Mouse (Mus musculus): ENCODE results near the gene Nppa. TPM values are rescaled to one million over a fixed set of nuclear protein-coding genes. Genes with fewer than 3 reads are reported as not detected.

The Nppa gene
- polyA plus RNA-seq (2016; fragmentation: Nextera tagmentation; extraction: Ambion mirVana) = 2,404 and 4,482 TPM in 2 replicates

DNA sequence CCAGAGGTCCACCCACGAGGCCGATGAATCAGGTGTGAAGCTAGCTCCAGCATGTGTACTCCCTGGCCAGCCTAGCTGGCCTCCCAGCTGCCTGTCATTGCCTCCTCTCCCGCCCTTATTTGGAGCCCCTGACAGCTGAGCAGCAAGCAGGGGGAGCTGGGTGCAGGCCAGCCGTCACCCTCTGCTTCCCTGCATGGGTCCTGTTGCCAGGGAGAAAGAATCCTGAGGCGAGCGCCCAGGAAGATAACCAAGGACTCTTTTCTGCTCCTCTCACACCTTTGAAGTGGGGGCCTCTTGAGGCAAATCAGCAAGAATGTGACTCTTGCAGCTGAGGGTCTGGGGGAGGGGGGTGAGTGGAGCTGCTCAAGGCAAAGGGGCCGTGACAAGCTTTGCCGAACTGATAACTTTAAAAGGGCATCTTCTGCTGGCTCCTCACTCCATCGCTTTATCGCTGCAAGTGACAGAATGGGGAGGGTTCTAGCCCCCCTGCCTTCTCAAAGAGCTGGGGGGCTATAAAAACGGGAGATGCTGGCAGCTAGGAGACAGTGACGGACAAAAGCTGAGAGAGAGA, at the start of gene Nppa:
Nppa (plus strand) TSS at position 521 of the 571 bp plus-strand sequence.
- Histone ChIP-seq H3K27me3 (ENCODE audit: insufficient read depth, poor library complexity, severe bottlenecking) (peaks cover 4% of the 10 kb centered on the region; the same call in 1 of the 2 replicates), H3K27ac (peak within 1 kb of the TSS; percentile 82), H3K4me3 (peak within 1 kb of the TSS; percentile 46), H3K9me3 (no peaks in the 10 kb centered on the region), H3K36me3 (peaks cover 9% of the 10 kb centered on the region), H3K4me1 (peaks cover 23% of the 10 kb centered on the region)
- DNase-seq (ENCODE audit: low spot score) = peak; percentile 89
- WGBS = 22% methylated on average over 12 of the region's 12 CpGs

DNA sequence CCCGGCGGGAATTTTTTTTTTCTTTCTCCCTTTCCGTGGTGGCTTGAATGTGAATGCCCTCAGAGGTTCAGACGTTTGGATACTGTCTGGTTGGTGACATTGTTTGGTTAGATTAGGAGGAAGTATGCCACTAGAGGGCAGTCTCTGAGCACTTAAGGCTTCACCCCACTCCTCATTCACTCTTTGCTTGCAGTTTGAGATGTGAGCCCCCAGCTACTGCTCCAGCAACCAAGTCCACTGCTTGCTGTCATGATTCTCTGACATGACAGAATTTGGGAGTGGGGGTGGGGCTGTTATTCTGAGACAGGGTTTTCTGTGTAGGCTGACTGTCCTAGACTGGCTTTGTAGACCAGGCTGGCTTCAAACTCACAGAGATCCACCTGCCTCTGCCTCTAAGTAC, 46.9 kb upstream of the Nppa start:
- Histone ChIP-seq H3K27me3 (ENCODE audit: insufficient read depth, poor library complexity, severe bottlenecking) (no peaks in the 10 kb centered on the region), H3K36me3 (peaks cover 3% of the 10 kb centered on the region; the same call in 1 of the 2 replicates), H3K27ac (no peak overlapping the region), H3K4me3 (no peak overlapping the region), H3K9me3 (no peaks in the 10 kb centered on the region), H3K4me1 (no peaks in the 10 kb centered on the region)
- DNase-seq (ENCODE audit: low spot score) = no peak
- WGBS = 11% methylated on average over 4 of the region's 4 CpGs

DNA sequence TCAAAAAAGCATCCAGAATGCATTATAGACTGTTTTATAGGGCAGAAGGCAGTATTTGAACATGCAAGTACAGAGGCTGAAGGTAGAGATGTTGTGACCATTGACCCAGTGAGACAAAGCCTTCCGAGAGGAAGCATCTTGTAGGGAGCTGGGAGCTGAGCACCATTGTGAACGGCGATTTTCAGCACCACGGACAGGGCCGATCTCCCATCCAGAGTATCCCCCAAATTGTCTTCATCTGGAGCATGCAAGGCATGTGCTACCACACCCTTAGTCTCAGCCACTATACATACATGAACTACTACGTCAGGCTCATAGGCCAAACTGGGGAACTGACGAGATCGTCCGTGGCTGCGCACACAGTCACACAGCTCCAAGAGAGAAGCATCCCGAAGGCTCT, 43.4 kb upstream of the Nppa start:
- H3K4me1 ChIP-seq = peaks cover 13% of the 10 kb centered on the region
- no peak for DNase-seq (ENCODE audit: low spot score)
- H3K36me3 ChIP-seq = no peaks in the 10 kb centered on the region
- no peak overlapping the region for H3K27ac ChIP-seq
- no peaks in the 10 kb centered on the region for H3K27me3 ChIP-seq (ENCODE audit: insufficient read depth, poor library complexity, severe bottlenecking)
- no peak overlapping the region for H3K4me3 ChIP-seq
- no peaks in the 10 kb centered on the region for H3K9me3 ChIP-seq
- WGBS = 36% methylated on average over 11 of the region's 11 CpGs

DNA sequence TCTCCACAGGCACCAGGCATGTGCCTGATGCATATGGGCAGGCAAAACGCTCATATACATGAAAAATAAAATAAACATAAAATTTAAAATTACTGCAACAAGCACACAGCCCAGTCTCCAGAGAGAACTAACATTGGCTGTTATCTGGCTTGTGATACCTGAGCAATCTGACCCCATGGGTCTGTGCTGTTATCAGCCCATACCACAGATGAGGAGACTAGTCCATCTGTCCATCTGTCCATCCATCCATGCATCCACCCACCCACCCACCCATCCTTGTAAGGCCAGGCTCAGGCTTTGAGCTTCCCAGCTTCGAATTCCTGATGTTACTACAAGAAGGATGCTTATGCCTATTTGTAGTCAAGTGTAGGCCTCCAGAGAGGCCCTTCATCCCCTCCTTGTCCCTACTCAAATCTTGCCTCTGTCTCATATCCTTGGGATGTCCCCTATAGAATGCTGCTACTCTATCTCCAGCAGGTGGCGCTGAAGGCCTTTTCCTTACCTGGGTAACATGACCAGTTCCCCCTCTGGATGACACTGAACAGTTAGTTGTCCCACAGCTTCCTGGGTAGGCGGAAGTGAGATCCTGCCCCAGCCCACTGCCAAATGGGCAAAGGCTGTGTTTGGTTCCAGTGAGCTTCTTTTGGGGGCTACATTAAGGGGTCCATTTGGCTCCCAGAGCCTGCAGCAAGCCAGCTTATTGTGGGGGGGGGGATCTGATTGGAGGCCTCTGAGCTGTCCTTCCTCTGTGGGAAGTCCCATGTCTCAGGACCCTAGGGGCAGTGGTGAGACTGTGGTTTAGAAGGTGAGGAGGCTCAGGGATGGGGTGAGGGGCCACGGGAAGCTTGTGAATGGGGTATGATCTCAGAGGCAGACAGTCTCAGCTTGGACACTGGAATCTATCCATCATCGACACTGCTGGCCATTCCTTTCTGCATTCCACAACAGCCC, 40.4 kb upstream of the Nppa start:
- Histone ChIP-seq H3K36me3 (no peaks in the 10 kb centered on the region), H3K9me3 (no peaks in the 10 kb centered on the region), H3K4me3 (no peak overlapping the region), H3K4me1 (peaks cover 29% of the 10 kb centered on the region), H3K27me3 (ENCODE audit: insufficient read depth, poor library complexity, severe bottlenecking) (0 out of 2 replicates have a peak, but pooled peaks cover 4% of the 10 kb centered on the region), H3K27ac (no peak overlapping the region; the same call in 1 of the 2 replicates)
- peak; percentile 91 for DNase-seq (ENCODE audit: low spot score)
- 23% methylated on average over 6 of the region's 6 CpGs for WGBS

DNA sequence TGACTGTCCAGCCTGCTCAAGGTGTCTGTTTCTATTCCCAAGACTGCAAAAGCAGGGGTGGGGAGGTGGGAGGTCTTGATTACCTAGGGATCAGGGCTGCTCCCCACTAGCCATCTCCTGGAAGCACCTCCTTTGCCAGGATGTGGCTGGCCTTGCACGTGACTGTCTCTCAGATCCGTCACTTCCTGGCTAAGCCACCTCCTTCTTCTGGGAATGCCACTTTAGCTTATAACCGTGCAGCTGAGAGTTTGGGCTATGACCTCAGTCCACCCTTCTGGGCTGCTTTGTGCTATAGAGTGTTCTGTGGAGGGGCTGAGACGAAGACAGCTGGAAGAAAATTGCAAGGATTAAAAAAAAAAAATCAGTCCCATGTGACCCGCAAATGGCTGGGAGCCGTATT, 37.7 kb upstream of the Nppa start:
- H3K9me3 ChIP-seq = no peaks in the 10 kb centered on the region
- H3K27ac ChIP-seq = peak overlapping the region; percentile 79
- DNase-seq (ENCODE audit: low spot score) = peak; percentile 85
- 0 out of 2 replicates have a peak, but pooled peaks cover 11% of the 10 kb centered on the region for H3K27me3 ChIP-seq (ENCODE audit: insufficient read depth, poor library complexity, severe bottlenecking)
- H3K4me3 ChIP-seq = no peak overlapping the region
- peaks cover 48% of the 10 kb centered on the region for H3K4me1 ChIP-seq
- WGBS = 57% methylated on average over 6 of the region's 6 CpGs
- no peaks in the 10 kb centered on the region for H3K36me3 ChIP-seq

DNA sequence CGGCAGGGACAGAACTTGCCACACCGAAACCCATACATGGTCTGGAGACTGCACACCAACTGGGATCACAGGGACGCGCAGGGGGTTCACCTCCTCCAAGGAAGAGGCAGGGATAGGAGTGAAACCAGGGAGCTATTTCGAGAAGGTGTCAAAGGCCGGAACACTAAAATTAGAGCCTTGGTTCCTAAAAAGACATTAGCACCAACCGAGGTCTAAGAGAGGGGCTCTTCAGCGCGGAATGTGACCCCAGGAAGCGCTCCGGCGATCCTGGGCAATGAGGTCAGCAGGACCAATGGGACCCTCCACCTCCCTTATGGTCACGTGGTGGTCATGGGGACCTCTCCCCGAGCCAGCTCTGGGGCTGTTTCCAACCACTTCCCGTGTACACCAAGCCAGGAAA, 36.9 kb upstream of the Nppa start:
- Histone ChIP-seq H3K27me3 (ENCODE audit: insufficient read depth, poor library complexity, severe bottlenecking) (0 out of 2 replicates have a peak, but pooled peaks cover 11% of the 10 kb centered on the region), H3K4me3 (peak overlapping the region; percentile 12; the same call in 1 of the 2 replicates), H3K27ac (peak overlapping the region; percentile 79), H3K9me3 (no peaks in the 10 kb centered on the region), H3K4me1 (peaks cover 48% of the 10 kb centered on the region), H3K36me3 (no peaks in the 10 kb centered on the region)
- no peak for DNase-seq (ENCODE audit: low spot score)
- 51% methylated on average over 15 of the region's 15 CpGs for WGBS

DNA sequence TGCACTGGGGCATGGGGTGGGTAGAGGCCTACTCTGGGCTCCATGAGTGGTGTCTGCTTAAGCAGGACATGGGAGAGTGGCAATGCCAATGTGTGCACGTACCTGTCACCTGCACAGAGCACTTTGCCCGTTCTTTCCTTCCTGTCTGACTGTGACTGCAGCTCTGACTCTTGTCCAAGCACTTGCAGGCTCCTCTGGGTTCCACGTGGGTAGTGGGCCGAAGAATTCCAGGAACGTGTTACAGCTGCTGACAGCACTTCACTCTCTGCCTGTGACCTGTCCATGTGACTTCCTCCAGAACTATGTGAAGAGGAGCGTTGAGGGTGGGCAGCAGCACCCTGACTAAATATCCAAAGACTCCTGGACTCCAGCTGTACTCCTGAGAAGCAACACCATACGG, 34.8 kb upstream of the Nppa start:
- Histone ChIP-seq H3K4me3 (peak overlapping the region; percentile 22; the same call in 1 of the 2 replicates), H3K36me3 (no peaks in the 10 kb centered on the region), H3K27ac (peak overlapping the region; percentile 65), H3K4me1 (peaks cover 55% of the 10 kb centered on the region), H3K27me3 (ENCODE audit: insufficient read depth, poor library complexity, severe bottlenecking) (0 out of 2 replicates have a peak, but pooled peaks cover 11% of the 10 kb centered on the region), H3K9me3 (no peaks in the 10 kb centered on the region)
- DNase-seq (ENCODE audit: low spot score) = peak; percentile 92
- WGBS = 43% methylated on average over 7 of the region's 7 CpGs

DNA sequence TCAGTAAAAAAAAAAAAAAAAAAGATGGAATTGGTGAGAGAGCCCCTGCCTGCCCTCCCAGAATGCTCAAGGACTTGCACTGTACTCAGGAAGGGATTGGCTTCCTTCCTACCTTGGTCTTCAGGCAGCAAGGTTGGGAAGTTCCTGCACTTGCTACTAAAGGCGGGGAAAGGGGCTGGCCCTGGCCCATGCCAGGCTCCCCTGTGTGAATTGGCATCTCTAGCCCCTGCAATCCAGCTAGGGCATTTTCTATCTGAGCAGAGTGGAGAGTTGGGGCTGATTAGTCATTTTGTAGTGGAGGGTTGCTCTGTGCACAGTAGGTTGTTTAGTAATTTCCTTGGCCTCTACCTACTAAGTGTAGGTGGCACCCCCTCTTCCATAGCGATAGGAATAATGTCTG, 31.7 kb upstream of the Nppa start:
- Histone ChIP-seq H3K27me3 (ENCODE audit: insufficient read depth, poor library complexity, severe bottlenecking) (peaks cover 14% of the 10 kb centered on the region), H3K27ac (peak overlapping the region; percentile 80)
- 41% methylated on average over 2 of the region's 2 CpGs for WGBS

DNA sequence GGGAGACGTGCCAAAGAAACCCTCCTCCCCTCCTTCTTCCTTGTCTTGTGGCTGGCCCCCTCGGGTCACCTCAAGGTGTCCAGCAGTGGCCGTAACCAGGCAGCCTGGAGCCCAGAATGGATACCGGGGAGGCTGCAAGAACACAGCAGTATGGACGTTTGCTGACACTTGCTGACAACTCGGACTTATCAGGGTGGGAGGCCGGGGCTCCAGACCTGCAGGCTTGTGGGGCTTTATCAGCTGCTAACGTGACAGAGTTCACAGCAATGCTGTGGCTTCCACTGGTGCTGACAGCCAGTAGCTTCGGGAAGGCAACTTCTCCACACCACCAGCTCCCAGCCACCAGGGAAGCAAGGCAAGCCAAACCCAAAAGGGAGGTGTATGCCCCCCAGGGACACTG, 31.2 kb upstream of the Nppa start:
- 6% methylated on average over 9 of the region's 9 CpGs for WGBS

More for the DNA sequence above, 31.7 kb upstream of the Nppa start:
- no peak for DNase-seq (ENCODE audit: low spot score)
- peak overlapping the region; percentile 41; the same call in 1 of the 2 replicates for H3K4me3 ChIP-seq
- peaks cover 38% of the 10 kb centered on the region for H3K4me1 ChIP-seq
- no peaks in the 10 kb centered on the region for H3K36me3 ChIP-seq
- H3K9me3 ChIP-seq = no peaks in the 10 kb centered on the region

DNA sequence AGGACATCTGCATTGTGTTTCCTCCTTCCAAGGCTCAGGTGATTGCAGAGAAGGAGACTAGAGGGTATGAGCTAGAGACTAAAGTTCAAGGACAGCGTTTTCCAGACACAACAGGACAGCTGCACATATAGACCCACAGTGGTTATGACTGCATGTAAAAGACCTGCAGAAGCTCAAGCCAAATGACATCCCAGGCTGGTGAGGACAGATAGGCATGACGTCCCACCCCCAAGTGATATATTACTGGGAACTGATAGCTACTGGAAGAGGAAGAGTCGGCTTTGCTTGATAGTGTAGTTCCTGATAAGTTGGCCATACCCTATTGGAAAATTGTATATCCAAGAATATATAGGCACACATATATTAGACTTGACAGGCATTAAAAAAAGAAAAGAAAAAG, 24.3 kb upstream of the Nppa start:
- Histone ChIP-seq H3K9me3 (no peaks in the 10 kb centered on the region), H3K27ac (no peak overlapping the region), H3K4me1 (no peaks in the 10 kb centered on the region), H3K4me3 (no peak overlapping the region), H3K36me3 (no peaks in the 10 kb centered on the region), H3K27me3 (ENCODE audit: insufficient read depth, poor library complexity, severe bottlenecking) (peaks cover 12% of the 10 kb centered on the region)
- WGBS = 44% methylated on average over 3 of the region's 3 CpGs
- DNase-seq (ENCODE audit: low spot score) = no peak

More for the DNA sequence above, 31.2 kb upstream of the Nppa start:
- no peaks in the 10 kb centered on the region for H3K36me3 ChIP-seq
- H3K27me3 ChIP-seq (ENCODE audit: insufficient read depth, poor library complexity, severe bottlenecking) = peaks cover 12% of the 10 kb centered on the region
- H3K9me3 ChIP-seq = no peaks in the 10 kb centered on the region
- peaks cover 33% of the 10 kb centered on the region for H3K4me1 ChIP-seq
- peak overlapping the region; percentile 80 for H3K27ac ChIP-seq
- peak; percentile 94 for DNase-seq (ENCODE audit: low spot score)
- peak overlapping the region; percentile 41 for H3K4me3 ChIP-seq

DNA sequence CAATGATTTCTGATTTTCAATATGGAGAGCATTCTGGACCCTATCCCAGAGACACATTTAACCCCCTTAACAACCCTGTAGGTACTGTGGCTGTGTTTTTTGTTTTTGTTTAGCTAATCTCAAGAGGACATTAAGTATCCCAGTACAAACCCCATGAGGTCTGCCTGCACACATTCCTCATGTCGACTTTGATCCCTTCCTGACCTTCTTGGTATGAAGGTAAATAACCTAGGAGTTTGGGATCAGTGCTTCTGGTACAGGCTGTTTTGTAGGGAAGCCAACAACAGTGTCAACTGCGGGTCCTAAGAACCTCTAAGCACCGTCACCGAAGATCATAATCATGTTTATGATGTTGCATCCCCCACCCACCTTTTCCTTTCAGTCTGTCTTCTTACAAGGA, 22.8 kb upstream of the Nppa start:
- no peaks in the 10 kb centered on the region for H3K36me3 ChIP-seq
- no peaks in the 10 kb centered on the region for H3K4me1 ChIP-seq
- no peak overlapping the region for H3K4me3 ChIP-seq
- no peak overlapping the region for H3K27ac ChIP-seq
- DNase-seq (ENCODE audit: low spot score) = no peak
- WGBS = 76% methylated on average over 4 of the region's 4 CpGs
- peaks cover 10% of the 10 kb centered on the region; the same call in 1 of the 2 replicates for H3K27me3 ChIP-seq (ENCODE audit: insufficient read depth, poor library complexity, severe bottlenecking)
- no peaks in the 10 kb centered on the region for H3K9me3 ChIP-seq

DNA sequence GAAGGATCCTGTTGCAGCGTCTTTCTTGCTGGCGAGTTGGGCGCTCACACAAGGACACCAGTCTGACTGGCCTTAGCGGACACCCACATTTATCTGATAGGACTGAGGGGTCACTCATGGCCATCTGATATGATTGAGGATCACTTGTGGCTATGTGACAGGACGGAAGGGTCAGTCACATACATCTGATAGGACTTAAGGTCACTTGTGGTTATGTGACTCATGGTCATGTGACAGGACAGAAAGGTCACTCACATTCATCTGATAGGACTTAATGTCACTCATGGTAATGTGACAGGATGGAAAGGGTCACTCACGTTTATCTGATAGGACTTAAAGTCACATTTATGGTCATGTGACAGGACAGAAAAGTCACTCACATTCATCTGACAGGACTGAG, 22.1 kb upstream of the Nppa start:
- Histone ChIP-seq H3K4me1 (no peaks in the 10 kb centered on the region), H3K9me3 (no peaks in the 10 kb centered on the region)
- 83% methylated on average over 6 of the region's 6 CpGs for WGBS

DNA sequence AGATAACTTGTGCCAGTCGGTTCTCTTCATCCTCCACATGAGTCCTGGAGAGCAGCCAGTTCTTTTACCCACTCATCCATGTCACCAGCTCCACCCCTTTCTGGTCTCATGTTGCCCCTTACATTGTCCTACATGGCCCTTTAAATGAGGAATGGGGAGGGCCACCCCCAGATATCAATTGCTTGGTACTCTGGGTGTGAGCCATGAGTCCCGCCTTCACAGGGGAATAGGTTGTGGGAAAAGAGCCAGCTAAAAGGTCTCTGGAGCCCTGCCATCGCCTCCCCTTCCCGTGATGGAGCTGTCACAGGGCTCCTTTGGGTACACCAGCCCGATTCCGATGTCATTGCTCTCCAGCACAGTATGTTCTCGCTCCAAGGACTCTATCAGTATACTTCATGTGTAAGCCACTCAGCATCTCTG, 21.1 kb upstream of the Nppa start:
- H3K27ac ChIP-seq = no peak overlapping the region

More for the DNA sequence above, 22.1 kb upstream of the Nppa start:
- DNase-seq (ENCODE audit: low spot score) = no peak
- H3K27ac ChIP-seq = no peak overlapping the region
- H3K36me3 ChIP-seq = no peaks in the 10 kb centered on the region
- H3K4me3 ChIP-seq = no peak overlapping the region
- H3K27me3 ChIP-seq (ENCODE audit: insufficient read depth, poor library complexity, severe bottlenecking) = peaks cover 13% of the 10 kb centered on the region; the same call in 1 of the 2 replicates

More for the DNA sequence above, 21.1 kb upstream of the Nppa start:
- no peak overlapping the region for H3K4me3 ChIP-seq
- no peaks in the 10 kb centered on the region for H3K36me3 ChIP-seq
- no peaks in the 10 kb centered on the region for H3K9me3 ChIP-seq
- peaks cover 13% of the 10 kb centered on the region; the same call in 1 of the 2 replicates for H3K27me3 ChIP-seq (ENCODE audit: insufficient read depth, poor library complexity, severe bottlenecking)
- no peak for DNase-seq (ENCODE audit: low spot score)
- no peaks in the 10 kb centered on the region for H3K4me1 ChIP-seq
- WGBS = 77% methylated on average over 7 of the region's 7 CpGs
